Mouse (Mus musculus) kidney, embryonic 15.5 days (tissue): ENCODE data around the gene Gal3st3. TPM values are rescaled to one million over a fixed set of nuclear protein-coding genes. Genes with fewer than 3 reads are reported as not detected.
A peak's percentile ranks its signal among the peaks of the same experiment; 100 is the strongest.

Source experiments
- ATAC-seq: fragments of 200-750 bp; cut with Nextera tagmentation; replicated peaks from 2 replicates; pipeline ENCODE4 v1.8.0; 2017; ENCODE audit warnings: moderate TSS enrichment; ENCODE audit not compliant: low FRiP score
- H3K27ac ChIP-seq: fragments of 300-500 bp; sonication (generic); 2 replicates; pipeline ENCODE4 v1.5.1; 2015; ENCODE audit warnings: mild to moderate bottlenecking, inconsistent platforms
- H3K27me3 ChIP-seq: fragments of 300-500 bp; sonication (generic); 2 replicates; pipeline ENCODE4 v1.6.1; 2015; ENCODE audit warnings: inconsistent platforms
- H3K36me3 ChIP-seq: fragments of 300-500 bp; sonication (generic); 2 replicates; pipeline ENCODE4 v1.6.1; 2015; ENCODE audit warnings: inconsistent platforms
- H3K4me1 ChIP-seq: fragments of 300-500 bp; sonication (generic); 2 replicates; pipeline ENCODE4 v1.6.1; 2015; ENCODE audit warnings: inconsistent platforms
- H3K4me2 ChIP-seq: fragments of 300-500 bp; sonication (generic); 2 replicates; pipeline ENCODE4 v1.6.1; 2015; ENCODE audit warnings: moderate library complexity, mild to moderate bottlenecking, inconsistent platforms
- H3K4me3 ChIP-seq: fragments of 300-500 bp; sonication (generic); replicated peaks from 2 replicates; pipeline ENCODE4 v1.5.1; 2015; ENCODE audit warnings: mild to moderate bottlenecking, inconsistent platforms
- H3K9ac ChIP-seq: fragments of 300-500 bp; sonication (generic); 2 replicates; pipeline ENCODE4 v1.6.1; 2015; ENCODE audit warnings: mild to moderate bottlenecking, inconsistent platforms
- H3K9me3 ChIP-seq: fragments of 300-500 bp; sonication (generic); replicated peaks from 2 replicates; pipeline ENCODE4 v1.6.1; 2016; ENCODE audit warnings: inconsistent platforms
- WGBS: fragments of 180-500 bp; shearing (Covaris S2); methylation state at CpG from one replicate; pipeline ENCODE4 v1.1.7; 2015; ENCODE audit warnings: mixed read lengths; 5-methylcytosine and 5-hydroxymethylcytosine counted together
- polyA plus RNA-seq: library from polyadenylated mRNA; unstranded; fragments of >200 nt; fragmentation: Nextera tagmentation; extraction: Ambion mirVana; gene quantifications from 2 replicates; pipeline ENCODE4 v1.2.1, GENCODE M21; 2015

The Gal3st3 gene
- polyA plus RNA-seq: 3.8 and 3.9 TPM in 2 replicates

DNA sequence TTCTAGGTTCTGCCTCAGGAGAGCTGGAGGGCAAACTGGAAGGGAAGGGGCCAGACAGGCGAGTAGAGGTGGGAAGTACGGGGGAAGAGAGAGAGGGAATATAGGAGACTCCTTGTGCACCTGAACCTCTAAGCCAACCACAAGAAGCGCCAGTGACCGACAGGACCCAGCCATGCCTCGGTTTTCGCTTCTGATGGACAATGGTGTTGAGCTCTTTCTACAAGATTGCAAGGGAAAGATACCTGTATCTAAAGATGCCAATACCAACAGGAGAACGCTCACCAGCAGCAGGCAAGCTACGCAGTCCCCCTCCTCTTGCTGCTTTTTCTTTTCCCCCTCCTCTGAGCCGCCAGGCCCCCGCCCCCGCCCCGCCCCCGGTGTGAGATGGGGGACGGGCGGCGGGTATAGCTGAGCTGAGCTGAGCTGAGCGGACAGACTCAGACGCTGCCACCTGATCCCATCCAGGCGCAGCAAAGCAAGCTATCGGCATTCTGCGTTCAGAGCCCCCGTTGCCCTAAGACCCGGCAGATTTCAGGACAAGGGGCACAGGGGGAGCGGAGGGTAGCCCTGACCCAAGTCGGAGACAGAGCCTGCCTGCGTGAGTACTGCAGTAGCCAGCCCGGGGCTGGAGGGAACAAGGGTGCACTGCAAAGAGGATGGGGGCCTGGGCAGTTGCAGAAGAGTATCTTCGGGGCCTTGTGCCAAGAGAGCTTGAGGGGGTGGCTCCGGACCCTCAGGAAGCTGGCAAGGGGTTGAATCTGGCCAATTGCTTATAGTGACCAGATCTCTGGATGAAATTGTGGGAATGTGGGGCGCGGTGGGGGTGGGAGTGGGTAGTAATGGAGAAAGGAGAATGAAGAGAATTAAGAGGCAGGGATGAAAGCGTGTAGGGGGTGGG is at the start of gene Gal3st3:
Gene Gal3st3, plus strand, starts transcription at position 429 of the 898 bp plus-strand sequence.
- Histone ChIP-seq H3K36me3 (peaks cover 12% of the 10 kb centered on the region), H3K27ac (peak within 1 kb of the TSS; percentile 56; the same call in 1 of the 2 replicates), H3K4me3 (peak within 1 kb of the TSS; percentile 51), H3K9ac (peak within 1 kb of the TSS; percentile 66), H3K9me3 (no peaks in the 10 kb centered on the region), H3K4me1 (peaks cover 45% of the 10 kb centered on the region), H3K4me2 (peak within 1 kb of the TSS; percentile 84), H3K27me3 (peaks cover 11% of the 10 kb centered on the region; the same call in 1 of the 2 replicates)
- WGBS: 7% methylated on average over 32 of the region's 32 CpGs
- no peak for ATAC-seq

DNA sequence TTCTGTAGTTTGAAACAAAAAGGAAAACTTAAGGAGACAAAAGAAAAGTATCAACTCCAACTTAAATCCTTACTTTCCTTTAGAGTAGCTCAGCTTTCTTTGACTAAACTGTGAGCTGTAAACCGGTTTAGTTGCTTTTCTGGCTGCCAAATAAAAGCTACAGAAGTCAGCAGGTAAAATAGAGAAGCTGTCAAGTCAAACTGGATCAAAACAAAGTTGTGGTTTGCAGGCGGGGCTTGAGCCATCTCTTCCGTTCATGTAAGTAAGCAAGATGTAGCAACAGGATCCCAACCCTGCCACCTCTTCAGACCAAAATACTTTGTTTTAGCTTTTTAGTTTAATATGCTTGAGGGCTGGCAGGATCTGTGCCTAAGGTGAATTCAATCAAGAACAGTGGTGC is 41.0 kb upstream of the Gal3st3 start:
- H3K27me3 ChIP-seq: no peaks in the 10 kb centered on the region
- H3K36me3 ChIP-seq: no peaks in the 10 kb centered on the region
- H3K4me2 ChIP-seq: no peak overlapping the region
- H3K4me3 ChIP-seq: no peak overlapping the region
- peaks cover 17% of the 10 kb centered on the region; the same call in 1 of the 2 replicates for H3K4me1 ChIP-seq
- ATAC-seq: no peak
- no peak overlapping the region for H3K27ac ChIP-seq
- no peaks in the 10 kb centered on the region for H3K9me3 ChIP-seq
- WGBS: 46% methylated on average over 3 of the region's 3 CpGs
- no peak overlapping the region for H3K9ac ChIP-seq

DNA sequence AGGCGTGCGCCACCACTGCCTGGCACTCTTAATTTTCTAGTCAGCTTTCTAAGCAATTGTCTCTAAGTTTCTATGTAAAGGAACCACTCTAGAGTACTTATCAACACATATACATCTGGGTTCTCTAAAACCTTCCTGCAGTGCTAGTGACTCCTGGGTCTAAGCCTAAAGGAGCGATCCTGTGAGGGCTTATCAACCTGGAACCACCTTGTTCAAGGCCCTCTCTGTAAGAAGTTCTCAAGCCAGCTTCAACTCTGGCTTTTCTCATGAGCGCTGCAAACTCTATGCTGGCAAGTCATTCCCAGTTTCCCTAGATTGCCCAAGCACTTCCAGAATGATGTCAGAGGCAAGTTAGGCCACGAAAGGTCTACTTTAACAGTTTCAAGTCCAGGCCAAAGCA is 31.1 kb upstream of the Gal3st3 start:
- Histone ChIP-seq H3K36me3 (no peaks in the 10 kb centered on the region), H3K4me1 (peaks cover 19% of the 10 kb centered on the region), H3K4me3 (no peak overlapping the region), H3K4me2 (no peak overlapping the region), H3K27ac (no peak overlapping the region), H3K27me3 (no peaks in the 10 kb centered on the region), H3K9ac (no peak overlapping the region), H3K9me3 (no peaks in the 10 kb centered on the region)
- ATAC-seq: no peak
- 97% methylated on average over 5 of the region's 5 CpGs for WGBS

GRCm38 (mm10) chr19:5268017-5268416 is 30.1 kb upstream of the Gal3st3 start:
- Histone ChIP-seq H3K4me2 (no peak overlapping the region), H3K9me3 (no peaks in the 10 kb centered on the region), H3K4me1 (peaks cover 21% of the 10 kb centered on the region), H3K9ac (no peak overlapping the region), H3K36me3 (no peaks in the 10 kb centered on the region), H3K4me3 (no peak overlapping the region), H3K27ac (no peak overlapping the region), H3K27me3 (no peaks in the 10 kb centered on the region)
- no peak for ATAC-seq

GRCm38 (mm10) chr19:5268875-5269274 is 29.3 kb upstream of the Gal3st3 start:
- Histone ChIP-seq H3K9me3 (no peaks in the 10 kb centered on the region), H3K4me1 (peaks cover 28% of the 10 kb centered on the region), H3K9ac (no peak overlapping the region), H3K4me2 (no peak overlapping the region), H3K27ac (no peak overlapping the region), H3K4me3 (no peak overlapping the region), H3K27me3 (no peaks in the 10 kb centered on the region), H3K36me3 (peaks cover 3% of the 10 kb centered on the region)
- WGBS: 88% methylated on average over 3 of the region's 3 CpGs
- no peak for ATAC-seq

GRCm38 (mm10) chr19:5269392-5269791 is 28.7 kb upstream of the Gal3st3 start:
- Histone ChIP-seq H3K9me3 (no peaks in the 10 kb centered on the region), H3K9ac (no peak overlapping the region), H3K36me3 (peaks cover 8% of the 10 kb centered on the region), H3K4me3 (no peak overlapping the region), H3K4me2 (no peak overlapping the region), H3K27me3 (no peaks in the 10 kb centered on the region), H3K27ac (no peak overlapping the region), H3K4me1 (peaks cover 34% of the 10 kb centered on the region)
- 82% methylated on average over 5 of the region's 5 CpGs for WGBS
- no peak for ATAC-seq

GRCm38 (mm10) chr19:5271430-5271829 is 26.7 kb upstream of the Gal3st3 start:
- H3K9me3 ChIP-seq: no peaks in the 10 kb centered on the region
- peak overlapping the region; percentile 86 for H3K4me3 ChIP-seq
- H3K4me1 ChIP-seq: peaks cover 36% of the 10 kb centered on the region
- no peak overlapping the region for H3K9ac ChIP-seq
- peaks cover 28% of the 10 kb centered on the region for H3K36me3 ChIP-seq
- 48% methylated on average over 1 of the region's 1 CpGs for WGBS
- no peaks in the 10 kb centered on the region for H3K27me3 ChIP-seq
- peak overlapping the region; percentile 86 for H3K4me2 ChIP-seq
- H3K27ac ChIP-seq: no peak overlapping the region
- ATAC-seq: no peak

- peaks cover 36% of the 10 kb centered on the region for H3K4me1 ChIP-seq
- peak overlapping the region; percentile 86 for H3K4me2 ChIP-seq
- WGBS: under 1% methylated on average over 29 of the region's 30 CpGs
- H3K27me3 ChIP-seq: no peaks in the 10 kb centered on the region
- H3K27ac ChIP-seq: peak overlapping the region; percentile 93
- H3K36me3 ChIP-seq: peaks cover 36% of the 10 kb centered on the region
- H3K4me3 ChIP-seq: peak overlapping the region; percentile 86
- H3K9ac ChIP-seq: peak overlapping the region; percentile 93
- H3K9me3 ChIP-seq: no peaks in the 10 kb centered on the region
- peak; percentile 69 for ATAC-seq
Measured at GRCm38 (mm10) chr19:5272326-5272795, 25.8 kb upstream of the Gal3st3 start.

DNA sequence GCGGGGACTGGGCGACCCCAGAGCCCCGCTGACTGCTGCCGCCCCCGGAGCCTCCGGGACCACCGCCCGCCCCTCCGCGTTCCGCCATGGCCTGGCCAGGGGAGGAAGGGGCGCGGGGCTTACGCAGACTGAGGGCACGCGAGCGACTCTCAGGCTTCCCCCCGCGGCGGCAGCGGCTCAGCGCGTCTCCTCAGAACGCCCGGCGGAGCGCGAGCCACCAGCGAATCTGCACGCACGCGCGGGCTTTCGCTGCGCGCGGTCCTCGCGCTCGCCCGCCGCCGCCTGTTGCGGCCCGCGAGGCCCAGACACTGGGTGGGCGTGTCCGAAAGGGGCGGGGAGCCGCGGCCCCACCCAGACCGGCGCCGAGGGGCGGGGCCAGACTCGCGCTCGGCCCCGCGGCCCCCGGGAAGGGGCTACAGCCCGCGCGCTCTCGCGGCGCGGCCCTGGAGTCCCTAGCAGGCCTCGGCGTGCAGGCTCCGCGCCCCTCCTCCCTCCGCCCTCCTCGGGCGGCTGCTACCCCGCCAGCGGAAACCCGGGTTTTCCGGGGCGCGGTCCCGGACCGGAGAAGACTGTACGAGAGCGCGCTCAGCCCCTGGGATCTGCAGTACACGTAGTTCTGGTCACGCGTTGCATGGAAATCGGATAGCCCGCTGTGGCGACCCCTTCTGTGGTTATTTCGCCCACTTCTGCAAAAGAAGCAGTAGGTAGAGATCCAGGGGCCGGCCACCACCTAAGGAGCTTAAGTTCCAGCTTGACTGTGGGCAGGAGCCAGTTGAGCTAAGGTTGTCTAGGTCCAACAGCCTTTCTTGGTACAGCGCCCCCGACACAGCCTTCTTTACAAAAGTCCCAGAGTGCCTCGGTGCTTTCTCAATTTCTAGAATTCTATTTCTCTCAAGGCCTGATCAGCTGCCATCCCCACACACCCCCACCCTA is 25.1 kb upstream of the Gal3st3 start, which contains the start of gene Pacs1:
Gene Pacs1, minus strand, starts transcription at position 319 of the 933 bp plus-strand sequence.
- WGBS: under 1% methylated on average over 88 of the region's 97 CpGs
- peak within 1 kb of the TSS; percentile 93 for H3K9ac ChIP-seq

GRCm38 (mm10) chr19:5273916-5274315 is 24.2 kb upstream of the Gal3st3 start:
- H3K4me2 ChIP-seq: peak overlapping the region; percentile 86; the same call in 1 of the 2 replicates
- H3K4me1 ChIP-seq: peaks cover 36% of the 10 kb centered on the region
- ATAC-seq: no peak
- no peak overlapping the region; the same call in 1 of the 2 replicates for H3K9ac ChIP-seq
- WGBS: 69% methylated on average over 4 of the region's 4 CpGs
- no peaks in the 10 kb centered on the region for H3K27me3 ChIP-seq
- H3K4me3 ChIP-seq: peak overlapping the region; percentile 86; the same call in 1 of the 2 replicates
- peak overlapping the region; percentile 93 for H3K27ac ChIP-seq
- H3K36me3 ChIP-seq: peaks cover 51% of the 10 kb centered on the region
- H3K9me3 ChIP-seq: no peaks in the 10 kb centered on the region

More for the DNA sequence above, 25.1 kb upstream of the Gal3st3 start, which contains the start of gene Pacs1:
- Histone ChIP-seq H3K27ac (peak within 1 kb of the TSS; percentile 93), H3K9me3 (no peaks in the 10 kb centered on the region), H3K4me2 (peak within 1 kb of the TSS; percentile 86), H3K4me1 (peaks cover 36% of the 10 kb centered on the region), H3K27me3 (no peaks in the 10 kb centered on the region), H3K36me3 (peaks cover 43% of the 10 kb centered on the region), H3K4me3 (peak within 1 kb of the TSS; percentile 86)
- ATAC-seq: peak; percentile 92

- ATAC-seq: no peak
- no peak overlapping the region for H3K4me2 ChIP-seq
- no peak overlapping the region for H3K9ac ChIP-seq
- H3K4me1 ChIP-seq: peaks cover 36% of the 10 kb centered on the region
- no peaks in the 10 kb centered on the region for H3K27me3 ChIP-seq
- no peaks in the 10 kb centered on the region for H3K9me3 ChIP-seq
- peak overlapping the region; percentile 93; the same call in 1 of the 2 replicates for H3K27ac ChIP-seq
- peaks cover 59% of the 10 kb centered on the region for H3K36me3 ChIP-seq
- 92% methylated on average over 13 of the region's 13 CpGs for WGBS
- no peak overlapping the region for H3K4me3 ChIP-seq
Measured at GRCm38 (mm10) chr19:5274641-5275040, 23.5 kb upstream of the Gal3st3 start.
